Mouse (Mus musculus) left cerebral cortex, adult 11 months (tissue): Measurements from ENCODE around the gene Fyttd1.
"Not testable (repeated sequence)": the region's sequence is repeated elsewhere in the genome, so short reads cannot be mapped to it uniquely, and the experiment has no call there.

Experiments
- DNase-seq: peaks from one replicate; pipeline ENCODE4 v3.0.0; 2022; ENCODE audit warnings: low spot score

Gene Fyttd1

DNA sequence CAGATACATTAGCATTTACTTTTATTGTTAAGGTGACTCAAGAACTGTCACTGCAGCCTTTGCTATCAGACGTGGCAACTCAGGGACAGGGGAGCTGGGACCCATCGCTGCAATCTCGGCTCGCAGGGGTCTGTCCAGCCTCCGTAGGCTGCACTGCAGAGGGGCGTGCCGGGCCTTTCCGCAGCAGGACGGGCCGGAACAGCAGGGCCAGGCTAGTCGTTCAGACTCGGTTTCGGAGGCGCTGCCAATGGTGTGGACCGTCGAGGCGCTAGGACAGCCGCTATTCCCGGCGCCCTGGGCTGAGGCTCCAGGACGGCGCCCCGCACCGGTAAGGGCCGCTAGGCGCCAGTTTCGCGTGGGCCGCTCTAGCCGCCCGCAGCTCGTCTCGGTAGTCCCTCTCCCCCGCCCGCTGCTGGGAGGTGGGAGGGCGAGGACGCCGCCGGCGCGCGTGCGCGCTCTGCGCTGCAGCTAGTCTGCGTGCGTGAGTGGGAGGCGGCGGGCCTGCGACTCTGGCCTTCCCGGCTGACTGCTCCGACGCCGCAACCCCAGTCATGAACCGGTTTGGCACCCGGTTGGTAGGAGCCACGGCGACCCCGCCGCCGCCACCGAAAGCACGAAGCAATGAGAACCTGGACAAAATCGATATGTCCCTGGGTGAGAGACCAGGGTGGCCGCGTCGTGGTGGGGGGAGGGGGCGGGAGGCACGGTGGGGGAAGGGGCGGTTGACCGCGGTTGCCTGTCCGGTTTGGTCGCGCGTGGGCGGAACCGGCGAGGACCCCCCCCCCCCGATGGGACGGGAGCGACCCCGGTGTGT lies at the start of gene Fyttd1, which contains the start of gene Rubcn:
Gene Fyttd1 (plus strand): TSS at position 158 of the 814 bp plus-strand sequence.
Gene Rubcn (minus strand): TSS at position 424 of the 814 bp plus-strand sequence.
- peak; percentile 93 for DNase-seq

GRCm38 (mm10) chr16:32829104-32829503 lies 48.2 kb upstream of the Fyttd1 start:
- no peak for DNase-seq

DNA sequence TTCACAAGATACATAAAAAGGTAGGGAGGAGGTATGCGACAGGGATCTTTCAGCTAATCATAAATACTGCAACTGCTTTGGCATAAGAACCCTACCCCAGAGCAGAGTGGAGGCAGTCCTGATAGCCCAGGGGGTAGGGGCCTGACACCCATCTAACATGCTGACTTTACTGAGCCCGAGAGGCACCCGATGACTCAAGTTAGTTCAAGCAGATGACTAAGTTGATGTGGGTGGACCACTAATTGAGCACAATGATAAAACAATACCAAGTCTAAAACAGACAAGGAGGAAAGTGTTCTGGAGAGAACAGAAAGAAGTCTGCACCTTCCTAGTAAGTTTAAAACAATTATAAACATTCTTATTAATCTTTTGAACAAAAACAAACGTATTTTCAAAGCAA lies 45.8 kb upstream of the Fyttd1 start:
- no peak for DNase-seq

- no peak for DNase-seq
These were observed 30.2 kb upstream of the Fyttd1 start for GRCm38 (mm10) chr16:32847103-32847502.

DNA sequence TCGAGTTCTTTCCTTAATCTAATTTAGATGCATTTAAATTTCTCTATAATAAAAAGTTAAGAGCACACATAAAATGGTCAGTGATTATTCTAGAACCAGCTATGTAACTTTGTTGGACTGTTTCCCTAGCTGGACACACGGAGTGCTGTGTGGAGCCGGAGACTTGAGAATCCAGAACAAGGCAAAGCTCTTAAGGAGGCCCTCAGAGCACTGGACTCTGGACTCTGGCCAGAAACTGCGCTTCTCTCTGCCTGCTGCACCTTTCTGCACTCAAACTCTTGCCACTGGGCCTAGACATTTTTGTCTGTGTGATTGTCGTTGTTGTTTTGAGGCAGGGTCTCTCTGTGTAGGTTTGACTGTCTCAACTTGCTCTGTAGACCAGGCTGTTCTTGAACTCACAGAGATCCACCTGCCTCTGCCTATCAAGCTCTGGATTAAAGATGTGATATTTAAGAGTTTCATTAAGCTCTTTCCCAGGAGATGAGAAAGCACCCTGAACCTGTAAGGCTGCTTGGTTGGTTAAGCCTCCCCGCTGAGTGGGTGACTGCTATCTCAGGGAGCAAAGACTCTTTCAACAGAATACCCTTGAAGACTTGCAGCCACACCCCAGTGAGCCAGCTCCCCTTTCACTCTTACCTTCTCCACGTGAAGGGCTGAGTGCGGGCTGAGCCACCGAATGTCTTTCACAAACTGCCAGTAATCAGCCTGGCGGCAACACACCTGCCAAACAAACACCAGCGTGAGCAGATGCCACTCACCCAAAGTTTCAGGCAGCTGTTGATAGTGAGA lies 28.1 kb upstream of the Fyttd1 start:
- DNase-seq = no peak

DNA sequence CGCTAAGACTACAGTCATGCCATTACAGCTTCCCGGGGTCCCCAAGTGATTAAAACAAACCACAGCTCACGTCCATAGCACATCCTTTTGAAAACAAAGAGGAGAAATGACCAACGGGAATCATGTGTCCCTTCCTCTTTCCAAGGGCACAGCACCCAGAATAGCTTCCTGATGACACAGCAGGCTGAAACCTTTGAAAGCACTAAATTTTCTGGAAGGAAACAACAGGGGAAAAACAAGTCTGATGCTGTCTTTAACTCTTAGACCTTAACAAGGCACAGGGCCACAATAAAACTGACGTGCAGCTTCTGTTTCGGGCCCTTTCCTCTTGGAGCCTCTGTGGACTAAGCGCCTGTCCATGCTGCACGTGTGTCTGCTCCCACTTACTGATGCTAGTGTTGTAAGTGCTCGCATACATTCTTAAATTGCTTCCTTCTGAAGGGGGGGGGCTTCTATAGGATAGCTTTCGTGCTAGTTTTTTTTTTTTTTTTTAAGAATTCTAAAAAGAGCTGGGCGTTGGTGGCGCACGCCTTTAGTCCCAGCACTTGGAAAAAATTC lies 23.7 kb upstream of the Fyttd1 start:
- DNase-seq = no peak

DNA sequence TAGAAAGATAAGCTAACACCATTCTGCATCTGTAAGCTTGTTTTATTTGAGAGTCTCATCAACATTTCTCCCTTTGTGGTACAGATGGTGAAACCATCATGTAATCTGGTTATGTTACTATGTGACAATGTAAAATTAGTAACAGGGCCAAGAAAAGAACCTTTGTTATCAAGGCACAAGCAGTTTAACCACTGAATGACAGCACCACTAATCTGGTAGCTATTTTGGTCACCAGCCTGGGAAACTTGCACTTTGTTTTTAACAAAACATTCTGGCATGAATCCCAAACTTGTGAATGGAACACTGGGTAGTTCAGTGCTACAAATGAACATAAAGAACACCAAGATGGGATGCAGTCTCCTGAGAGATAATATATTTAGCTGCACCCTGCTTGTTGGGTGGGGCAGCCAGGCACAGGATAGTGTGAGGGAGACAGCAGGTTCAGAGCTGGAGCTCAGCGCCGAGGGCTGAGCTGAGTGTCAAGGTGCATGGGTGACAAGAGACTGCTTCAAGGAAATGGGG lies 23.2 kb upstream of the Fyttd1 start:
- DNase-seq = peak; percentile 36

DNA sequence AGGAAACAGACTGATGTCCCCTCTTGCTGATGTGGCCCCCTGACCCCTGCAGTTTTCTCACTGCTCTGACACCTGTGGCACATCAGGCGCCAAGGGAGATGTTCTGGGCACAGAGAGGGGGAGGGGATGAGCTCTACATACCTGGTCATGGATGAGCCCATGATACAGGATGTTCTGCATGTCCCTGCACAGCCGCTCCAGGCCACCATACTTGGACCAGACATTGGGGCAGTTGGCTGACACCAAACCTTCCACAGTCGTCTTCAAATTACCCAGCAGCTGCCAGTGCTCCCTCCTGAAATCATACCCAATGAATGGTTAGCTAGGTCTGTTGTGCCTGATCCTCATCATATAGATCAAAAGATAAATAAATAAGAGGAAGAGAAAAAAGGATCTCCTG lies 20.5 kb upstream of the Fyttd1 start:
- no peak for DNase-seq

- DNase-seq = no peak
These were observed 18.9 kb upstream of the Fyttd1 start for GRCm38 (mm10) chr16:32858356-32858755.

DNA sequence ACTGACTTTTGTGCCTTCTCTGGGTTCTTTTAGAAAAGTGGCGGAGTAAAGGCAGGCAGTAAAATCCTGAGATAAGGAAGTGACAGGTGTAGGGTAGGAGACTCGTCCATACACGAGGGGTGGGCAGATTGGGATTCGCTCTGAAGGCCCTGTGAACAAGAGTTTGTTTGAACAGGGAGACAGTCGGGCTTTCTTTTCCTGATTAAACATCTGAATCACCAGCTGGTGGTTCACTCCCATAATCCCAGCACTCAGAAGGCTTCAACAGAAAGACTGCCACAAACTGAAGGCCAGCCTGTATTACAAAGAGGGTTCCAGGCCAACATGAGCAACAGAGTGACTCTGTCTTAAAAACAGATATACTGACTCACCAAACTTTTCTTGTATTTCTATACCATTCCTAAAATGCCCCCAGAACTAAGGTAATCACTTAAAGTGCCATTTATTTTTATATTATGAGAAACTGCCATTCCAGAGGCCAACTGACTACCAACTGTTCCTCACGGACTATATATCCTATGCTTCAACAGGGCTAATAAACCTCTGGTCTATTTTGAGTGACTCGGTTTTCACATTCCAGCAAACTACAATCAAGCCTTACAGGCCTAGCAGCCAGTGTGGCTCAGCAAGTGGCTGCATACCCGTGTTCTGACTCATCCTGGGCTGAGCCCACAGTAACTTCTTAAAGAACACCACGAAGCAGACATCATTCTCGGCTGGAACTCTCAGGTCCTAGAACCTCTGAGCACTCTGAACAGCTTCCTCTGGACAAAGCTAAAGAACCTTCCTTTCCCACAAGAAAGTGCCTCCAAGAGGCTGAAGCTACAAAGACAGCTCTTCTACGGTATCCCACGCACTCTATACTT lies 18.3 kb upstream of the Fyttd1 start:
- no peak for DNase-seq

DNA sequence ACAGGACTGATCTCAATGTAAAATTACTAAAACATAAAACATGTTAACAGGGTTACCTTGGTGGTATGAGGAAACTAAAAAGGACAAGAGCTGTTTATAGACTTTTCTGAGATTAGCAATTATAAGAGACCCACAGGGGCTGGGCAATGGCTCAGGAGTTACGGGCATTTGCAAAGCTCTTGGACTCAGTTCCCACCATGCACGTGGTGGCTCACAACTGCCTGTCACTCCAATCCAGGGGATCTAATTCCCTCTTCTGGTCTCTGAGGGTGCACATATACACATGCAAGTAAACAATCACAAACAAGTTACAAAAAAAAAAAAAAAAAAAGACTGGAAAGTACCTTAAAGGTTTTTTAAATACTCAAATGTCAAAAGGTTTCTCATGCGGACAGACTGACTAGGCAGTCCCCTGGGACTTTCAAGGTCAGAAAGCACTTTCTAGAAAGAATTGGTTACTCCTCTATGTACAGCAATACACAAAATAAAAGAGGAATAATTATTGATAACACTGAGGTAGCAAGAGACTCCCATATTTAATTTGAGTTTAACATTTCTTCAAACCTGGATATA lies 15.4 kb upstream of the Fyttd1 start:
- DNase-seq = no peak

DNA sequence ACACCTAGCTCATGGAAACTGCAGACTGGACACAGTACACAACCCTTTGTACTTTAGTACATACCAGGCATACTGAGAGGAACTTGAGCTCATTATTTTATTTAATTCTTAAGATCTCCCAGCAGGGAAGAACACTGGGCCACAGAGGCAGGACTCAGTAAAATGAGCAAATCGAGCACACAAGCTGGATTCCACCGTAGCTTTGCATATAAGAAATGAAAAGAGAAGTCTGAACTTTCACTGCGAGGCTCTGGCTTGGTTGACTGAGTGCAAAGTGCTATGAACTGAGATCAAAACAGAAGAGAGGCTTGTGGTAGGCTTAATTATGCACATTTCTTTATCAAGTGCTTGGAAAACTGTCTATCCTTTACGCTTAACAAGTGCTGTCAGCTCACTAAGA lies 11.9 kb upstream of the Fyttd1 start:
- DNase-seq = no peak

GRCm38 (mm10) chr16:32866713-32867112 lies 10.6 kb upstream of the Fyttd1 start:
- DNase-seq = no peak

DNA sequence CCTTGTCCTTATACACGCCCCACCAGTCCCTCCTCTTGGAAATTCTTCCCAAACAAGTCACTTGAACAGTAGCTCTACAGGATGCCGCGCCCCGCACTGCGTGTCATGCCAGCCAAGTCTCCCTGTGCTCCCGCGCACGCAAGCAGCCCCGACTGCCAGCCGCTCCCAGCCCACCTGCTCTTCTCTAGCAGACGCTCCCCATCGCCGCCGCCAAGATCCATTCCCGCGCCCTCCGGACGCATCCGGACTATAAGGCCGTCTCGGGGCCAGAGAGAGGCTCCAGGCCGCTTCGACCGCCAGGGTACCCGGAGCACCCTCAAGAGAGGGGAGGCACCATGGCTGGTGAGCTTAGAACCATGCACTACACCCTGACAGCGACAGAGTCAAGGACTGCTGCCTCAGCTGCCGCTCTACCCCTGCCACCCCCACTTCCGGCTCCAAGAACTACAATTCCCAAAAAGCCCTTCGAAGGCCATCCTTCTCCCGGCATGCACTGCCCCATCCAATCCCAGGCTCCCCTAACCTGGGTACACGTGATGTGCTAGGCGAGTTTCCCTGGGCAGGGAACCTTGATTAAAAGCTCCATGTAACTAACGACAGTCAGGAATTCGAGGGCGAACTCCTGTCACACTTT lies 9.3 kb upstream of the Fyttd1 start:
- peak; percentile 89 for DNase-seq

DNA sequence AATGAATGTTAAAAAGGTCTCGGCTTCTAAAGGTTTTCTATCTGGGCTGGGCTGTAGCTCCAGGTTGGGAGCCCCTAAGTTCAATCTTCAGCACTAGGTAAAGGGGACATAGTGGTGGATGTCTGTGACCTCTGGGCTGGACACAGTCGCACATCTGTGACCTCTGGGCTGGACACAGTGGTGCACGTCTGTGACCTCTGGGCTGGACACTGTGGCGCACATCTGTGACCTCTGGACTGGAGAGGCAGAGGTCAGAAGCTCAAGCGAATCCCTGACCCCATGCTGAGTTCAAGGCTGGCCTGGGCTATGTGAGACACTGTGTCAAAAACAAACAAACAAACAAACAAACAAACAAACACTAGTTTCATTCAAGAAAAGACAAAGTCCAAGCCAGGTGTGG lies 7.1 kb upstream of the Fyttd1 start:
- DNase-seq = no peak

- no peak for DNase-seq
These were observed 3.9 kb upstream of the Fyttd1 start for GRCm38 (mm10) chr16:32873366-32873765.

- DNase-seq = not testable (repeated sequence)
These were observed 2.0 kb upstream of the Fyttd1 start for GRCm38 (mm10) chr16:32875281-32875680.

DNA sequence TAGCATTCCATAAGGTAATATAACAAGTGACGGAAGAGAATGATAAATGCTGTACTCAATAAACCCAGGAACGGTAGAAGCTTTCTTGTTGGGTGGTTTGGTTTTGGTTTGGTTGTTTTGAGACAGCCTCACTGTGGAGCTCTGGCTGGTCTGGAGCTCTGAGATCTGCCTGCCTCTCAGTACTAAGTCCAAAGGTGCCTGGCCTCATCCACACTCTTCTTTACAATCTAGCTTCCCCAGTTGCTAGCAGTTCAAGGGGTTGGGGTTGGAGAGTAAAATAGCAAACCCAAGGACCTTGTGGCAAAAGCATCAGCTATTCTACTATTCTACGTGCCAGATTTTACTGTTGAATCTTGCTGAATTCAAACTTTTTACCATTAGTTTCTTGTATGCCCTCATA lies 1.5 kb upstream of the Fyttd1 start:
- DNase-seq = no peak

DNA sequence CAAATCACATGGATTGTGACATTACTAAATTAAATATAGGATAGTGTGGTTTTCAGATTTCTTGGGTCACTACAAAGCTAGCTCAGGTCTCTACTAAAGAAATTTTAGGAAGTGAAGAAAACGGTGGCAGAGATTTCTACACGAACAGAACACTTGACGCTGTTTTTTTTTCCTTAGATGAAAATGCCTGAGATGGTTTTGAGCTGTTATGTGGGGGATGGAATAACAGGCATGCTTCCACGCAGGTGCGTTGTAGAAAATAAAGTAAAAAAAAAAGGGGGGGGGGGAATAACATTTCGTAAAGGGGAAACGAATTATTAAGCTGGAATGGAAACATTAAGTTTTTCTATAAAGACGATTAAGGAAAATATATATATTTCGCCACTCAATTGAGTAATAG lies 469 bp upstream of the Fyttd1 start:
- no peak for DNase-seq

GRCm38 (mm10) chr16:32878157-32878598 lies 878 bp downstream of the Fyttd1 start:
- DNase-seq = no peak
